Mouse (Mus musculus) forebrain, embryonic 12.5 days (tissue): ENCODE data around the gene Msmb. TPM values are rescaled to one million over a fixed set of nuclear protein-coding genes. Genes with fewer than 3 reads are reported as not detected.
"Not testable (repeated sequence)": the region's sequence is repeated elsewhere in the genome, so short reads cannot be mapped to it uniquely, and the experiment has no call there.

Source experiments
- ATAC-seq: fragments of 200-750 bp; cut with Nextera tagmentation; 2 replicates; pipeline ENCODE4 v1.8.0; 2017; ENCODE audit warnings: moderate TSS enrichment; ENCODE audit not compliant: low FRiP score
- H3K27ac ChIP-seq: fragments of 300-500 bp; sonication (generic); 2 replicates; pipeline ENCODE4 v1.5.1; 2016; ENCODE audit warnings: mild to moderate bottlenecking
- H3K27me3 ChIP-seq: fragments of 300-500 bp; sonication (generic); 2 replicates; pipeline ENCODE4 v1.6.1; 2016; ENCODE audit warnings: mild to moderate bottlenecking
- H3K36me3 ChIP-seq: fragments of 300-500 bp; sonication (generic); replicated peaks from 2 replicates; pipeline ENCODE4 v1.6.1; 2016; ENCODE audit warnings: mild to moderate bottlenecking
- H3K4me1 ChIP-seq: fragments of 300-500 bp; sonication (generic); 2 replicates; pipeline ENCODE4 v1.6.1; 2016
- H3K4me2 ChIP-seq: fragments of 300-500 bp; sonication (generic); 2 replicates; pipeline ENCODE4 v1.6.1; 2016; ENCODE audit warnings: mild to moderate bottlenecking, moderate library complexity
- H3K4me3 ChIP-seq: fragments of 300-500 bp; sonication (generic); replicated peaks from 2 replicates; pipeline ENCODE4 v1.5.1; 2016; ENCODE audit warnings: mild to moderate bottlenecking
- H3K9ac ChIP-seq: fragments of 300-500 bp; sonication (generic); 2 replicates; pipeline ENCODE4 v1.6.1; 2016; ENCODE audit warnings: mild to moderate bottlenecking
- H3K9me3 ChIP-seq: fragments of 300-500 bp; sonication (generic); 2 replicates; pipeline ENCODE4 v1.6.1; 2016
- WGBS: fragments of 180-500 bp; shearing (Covaris S2); methylation state at CpG from one replicate; pipeline ENCODE4 v1.1.7; 2016; 5-methylcytosine and 5-hydroxymethylcytosine counted together
- polyA plus RNA-seq: library from polyadenylated mRNA; unstranded; fragments of >200 nt; fragmentation: Nextera tagmentation; extraction: Ambion mirVana; gene quantifications from 2 replicates; pipeline ENCODE4 v1.2.1, GENCODE M21; 2016

Gene Msmb
- polyA plus RNA-seq, 1 experiment from 2014 or later = not detected

DNA sequence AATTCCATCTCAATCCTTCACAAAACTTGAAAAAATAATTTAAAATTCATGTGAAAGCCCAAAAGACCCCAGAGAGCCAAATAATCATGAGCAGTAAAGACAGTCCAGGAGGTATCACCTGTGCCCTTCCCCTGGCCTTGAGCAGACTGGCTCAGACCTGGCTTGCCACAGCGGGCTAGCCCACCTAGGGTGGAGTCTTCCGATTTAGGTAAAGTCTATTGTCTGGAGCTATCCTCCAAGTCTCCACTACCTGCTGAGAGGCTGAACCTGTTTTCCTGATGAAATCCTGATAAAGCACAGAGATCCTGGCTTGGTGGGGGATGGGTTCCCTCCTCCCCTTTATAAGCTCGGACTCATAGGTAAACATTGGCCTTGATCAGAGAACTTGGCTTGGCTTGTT lies 17.6 kb upstream of the Msmb start:
- H3K27me3 ChIP-seq = no peaks in the 10 kb centered on the region
- H3K27ac ChIP-seq = no peak overlapping the region
- H3K4me3 ChIP-seq = no peak overlapping the region
- WGBS = 54% methylated on average over 3 of the region's 3 CpGs
- no peak overlapping the region for H3K4me2 ChIP-seq
- no peaks in the 10 kb centered on the region for H3K36me3 ChIP-seq
- H3K9ac ChIP-seq = no peak overlapping the region
- no peak for ATAC-seq
- no peaks in the 10 kb centered on the region for H3K9me3 ChIP-seq
- no peaks in the 10 kb centered on the region for H3K4me1 ChIP-seq

DNA sequence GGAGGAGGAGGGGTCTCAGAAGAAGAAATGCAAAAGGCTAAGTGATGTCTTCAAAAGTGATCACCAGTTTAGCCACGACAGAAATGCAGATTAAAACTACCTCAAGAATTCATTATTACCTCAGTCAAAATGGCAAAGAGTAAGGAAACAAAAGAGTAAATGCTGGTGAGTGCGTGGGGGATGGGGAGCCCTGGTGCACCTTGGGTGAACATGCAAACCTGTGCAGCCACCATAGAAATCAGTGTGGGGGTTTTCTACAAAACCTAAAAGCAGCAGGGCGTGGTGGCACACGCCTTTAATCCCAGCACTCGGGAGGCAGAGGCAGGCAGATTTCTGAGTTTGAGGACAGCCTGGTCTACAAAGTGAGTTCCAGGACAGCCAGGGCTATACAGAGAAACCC lies 16.6 kb upstream of the Msmb start:
- ATAC-seq, H3K27me3 ChIP-seq, H3K4me2 ChIP-seq, H3K4me3 ChIP-seq, H3K4me1 ChIP-seq, H3K9ac ChIP-seq, H3K36me3 ChIP-seq, H3K27ac ChIP-seq, H3K9me3 ChIP-seq: not testable (repeated sequence)
- WGBS = 79% methylated on average over 5 of the region's 5 CpGs

DNA sequence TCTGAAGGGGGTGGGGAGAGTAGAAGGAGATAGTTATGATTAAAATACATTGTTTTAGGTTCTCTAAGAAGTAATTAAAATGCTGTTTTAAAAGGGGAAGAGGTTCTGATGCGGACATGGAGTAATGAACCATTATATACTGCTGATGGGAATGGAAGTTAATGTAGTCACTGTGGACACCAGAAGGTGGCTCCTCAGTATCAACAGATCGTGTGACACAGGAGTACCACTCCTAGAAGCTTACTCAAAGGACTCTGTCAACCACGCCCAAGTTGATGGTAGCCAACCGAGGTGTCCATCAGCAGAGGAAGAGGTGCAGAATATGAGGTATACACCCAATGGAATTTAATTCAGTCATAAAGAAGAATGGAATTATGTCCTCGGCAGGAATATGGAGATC lies 13.4 kb upstream of the Msmb start:
- Histone ChIP-seq H3K36me3 (no peaks in the 10 kb centered on the region), H3K27me3 (no peaks in the 10 kb centered on the region), H3K27ac (no peak overlapping the region), H3K4me1 (no peaks in the 10 kb centered on the region), H3K9ac (no peak overlapping the region), H3K4me3 (no peak overlapping the region), H3K4me2 (no peak overlapping the region), H3K9me3 (no peaks in the 10 kb centered on the region)
- WGBS = 81% methylated on average over 5 of the region's 5 CpGs
- ATAC-seq = no peak

DNA sequence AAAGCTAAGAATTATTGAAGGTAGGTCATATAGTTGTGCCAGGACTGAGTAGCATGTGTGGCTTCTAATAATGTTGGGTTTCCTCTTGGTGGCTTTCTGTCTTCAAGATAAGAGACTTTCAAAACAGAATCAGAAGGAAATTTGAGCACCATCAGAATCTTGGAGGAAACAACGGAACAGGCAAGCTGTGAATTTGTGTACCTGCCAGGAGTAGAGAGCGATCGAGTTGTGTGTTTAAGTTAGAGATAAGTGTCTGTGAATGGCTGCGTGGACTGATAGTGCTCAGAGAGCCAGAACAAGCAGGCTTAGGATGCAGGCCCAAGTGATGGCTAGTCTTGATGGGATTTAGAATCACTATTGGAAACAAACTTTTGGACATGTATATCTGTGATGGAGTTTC lies 10.0 kb upstream of the Msmb start:
- 90% methylated on average over 4 of the region's 4 CpGs for WGBS
- Histone ChIP-seq H3K36me3 (no peaks in the 10 kb centered on the region), H3K9me3 (no peaks in the 10 kb centered on the region), H3K9ac (no peak overlapping the region), H3K4me3 (no peak overlapping the region), H3K4me2 (no peak overlapping the region), H3K4me1 (no peaks in the 10 kb centered on the region), H3K27me3 (no peaks in the 10 kb centered on the region), H3K27ac (no peak overlapping the region)
- ATAC-seq = no peak

DNA sequence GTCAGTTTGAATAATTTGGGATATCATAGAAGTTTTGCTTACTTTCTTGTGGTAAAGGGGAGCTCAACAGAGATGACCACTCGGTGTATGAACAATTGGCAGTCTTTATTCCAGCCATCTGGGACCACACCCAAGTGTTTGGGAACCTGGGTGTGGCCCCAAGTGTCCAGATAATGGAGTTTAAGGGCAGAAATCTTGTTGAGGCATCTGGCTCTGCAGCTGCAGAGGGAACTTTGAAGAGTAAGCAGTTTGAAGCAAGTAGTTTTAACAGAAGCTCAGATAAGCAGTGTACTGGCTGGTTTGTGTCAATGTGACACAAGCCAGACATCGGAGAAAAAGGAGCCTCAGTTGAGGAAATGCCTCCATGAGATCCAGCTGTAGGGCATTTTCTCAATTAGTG lies 7.5 kb upstream of the Msmb start:
- H3K9me3 ChIP-seq = no peaks in the 10 kb centered on the region
- WGBS = 83% methylated on average over 2 of the region's 2 CpGs
- H3K4me1 ChIP-seq = no peaks in the 10 kb centered on the region
- no peak for ATAC-seq
- no peak overlapping the region for H3K9ac ChIP-seq
- no peak overlapping the region for H3K4me2 ChIP-seq
- H3K27ac ChIP-seq = no peak overlapping the region
- no peaks in the 10 kb centered on the region for H3K27me3 ChIP-seq
- no peak overlapping the region for H3K4me3 ChIP-seq
- H3K36me3 ChIP-seq = no peaks in the 10 kb centered on the region

DNA sequence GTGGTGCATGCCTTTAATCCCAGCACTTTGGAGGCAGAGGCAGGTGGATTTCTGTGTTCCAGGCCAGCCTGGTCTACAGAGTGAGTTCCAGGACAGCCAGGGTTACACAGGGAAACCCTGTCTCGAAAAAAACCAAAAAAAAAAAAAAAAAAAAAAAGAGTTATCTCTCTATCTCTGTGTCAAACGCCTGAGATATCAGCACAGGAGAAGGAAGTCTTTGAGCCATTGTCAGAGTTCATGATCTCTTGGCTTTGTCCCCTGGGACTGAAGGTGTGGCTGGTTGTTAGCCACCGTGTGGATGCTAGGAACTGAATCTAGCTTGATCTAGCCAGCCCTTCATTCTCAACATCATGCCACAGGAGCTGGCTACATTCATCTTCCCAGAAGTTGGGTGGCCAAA lies 5.4 kb upstream of the Msmb start:
- H3K9ac ChIP-seq, H3K27me3 ChIP-seq, H3K9me3 ChIP-seq, H3K4me1 ChIP-seq, H3K4me2 ChIP-seq, H3K27ac ChIP-seq, H3K4me3 ChIP-seq, H3K36me3 ChIP-seq, ATAC-seq: not testable (repeated sequence)
- WGBS = 85% methylated on average over 3 of the region's 3 CpGs

DNA sequence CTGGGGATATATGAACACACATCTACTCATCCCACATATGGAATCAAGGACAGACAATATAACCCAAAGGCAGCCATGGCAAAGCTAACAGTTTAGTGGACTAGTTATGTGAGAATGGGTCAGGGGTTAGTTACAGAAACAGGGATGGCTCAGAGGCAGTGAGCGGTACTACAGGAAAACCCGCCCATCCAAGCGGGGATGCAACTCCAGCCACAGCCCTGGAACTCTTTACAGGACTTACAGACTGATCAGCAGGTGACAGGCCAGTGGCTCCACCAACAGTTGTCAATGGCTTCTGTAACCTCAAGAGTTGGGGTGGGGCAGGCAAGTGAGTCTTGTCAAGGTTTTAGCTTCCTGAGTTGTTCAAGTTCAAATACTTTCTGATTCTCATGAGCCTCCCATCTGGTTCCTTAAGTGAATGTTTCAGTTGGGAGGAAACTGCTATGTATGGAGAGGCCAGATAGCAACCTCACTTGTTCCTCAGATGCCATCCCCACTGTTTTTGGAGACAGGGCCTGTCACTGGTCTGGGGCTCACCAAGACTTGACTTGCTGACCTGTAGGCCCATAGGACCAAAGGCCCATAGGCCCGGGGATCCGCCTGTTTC lies 1.4 kb upstream of the Msmb start:
- H3K9me3 ChIP-seq = no peaks in the 10 kb centered on the region
- no peak overlapping the region for H3K4me3 ChIP-seq
- no peaks in the 10 kb centered on the region for H3K36me3 ChIP-seq
- no peak overlapping the region for H3K9ac ChIP-seq
- H3K27me3 ChIP-seq = no peaks in the 10 kb centered on the region
- no peak for ATAC-seq
- H3K27ac ChIP-seq = no peak overlapping the region
- 68% methylated on average over 5 of the region's 5 CpGs for WGBS
- H3K4me1 ChIP-seq = no peaks in the 10 kb centered on the region
- no peak overlapping the region for H3K4me2 ChIP-seq

DNA sequence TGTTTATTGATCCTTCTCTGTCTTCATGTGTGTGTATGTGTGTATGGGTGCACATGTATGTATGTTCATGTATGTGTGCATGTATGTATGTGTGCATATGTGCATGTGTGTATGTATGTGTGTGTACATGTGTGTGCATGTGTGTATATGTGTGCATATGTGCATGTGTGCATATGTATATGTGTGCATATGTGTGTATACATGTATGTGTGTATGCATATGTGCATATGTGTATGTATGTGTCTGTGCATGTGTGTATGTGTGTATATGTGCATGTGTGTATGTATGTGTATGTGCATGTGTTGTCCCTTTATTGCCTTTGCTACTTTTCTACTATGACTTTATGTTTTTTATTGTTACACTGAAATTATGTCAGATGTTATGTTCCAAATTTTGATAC lies 2.9 kb downstream of the Msmb start:
- H3K4me3 ChIP-seq = no peak overlapping the region
- peaks cover 16% of the 10 kb centered on the region for H3K9me3 ChIP-seq
- ATAC-seq = no peak
- no peak overlapping the region for H3K27ac ChIP-seq
- no peak overlapping the region for H3K4me2 ChIP-seq
- no peaks in the 10 kb centered on the region for H3K4me1 ChIP-seq
- no peaks in the 10 kb centered on the region for H3K36me3 ChIP-seq
- no peaks in the 10 kb centered on the region for H3K27me3 ChIP-seq
- no peak overlapping the region for H3K9ac ChIP-seq

DNA sequence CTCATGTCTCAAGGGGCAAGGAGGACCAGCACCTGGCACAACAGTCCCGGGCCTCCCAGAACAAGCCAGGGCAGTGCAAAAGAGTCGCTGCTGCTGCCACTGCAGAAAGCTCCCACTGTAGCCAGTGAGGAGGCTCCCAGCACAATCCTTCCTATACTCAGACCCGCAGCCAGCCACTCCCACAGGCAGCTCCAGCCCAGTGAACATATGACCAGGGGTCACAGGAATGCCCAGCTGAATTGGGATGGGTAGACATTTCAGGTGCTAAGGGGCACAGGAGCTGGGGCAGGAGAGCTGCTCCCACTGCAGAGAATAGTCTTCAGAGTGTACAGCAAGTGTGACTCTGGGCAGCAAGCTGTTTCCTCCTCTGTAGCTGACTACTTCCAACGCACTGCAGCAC lies 3.6 kb downstream of the Msmb start:
- H3K4me3 ChIP-seq = no peak overlapping the region
- H3K4me2 ChIP-seq = no peak overlapping the region
- peaks cover 16% of the 10 kb centered on the region for H3K9me3 ChIP-seq
- H3K9ac ChIP-seq = no peak overlapping the region
- no peaks in the 10 kb centered on the region for H3K4me1 ChIP-seq
- WGBS = 80% methylated on average over 4 of the region's 4 CpGs
- no peaks in the 10 kb centered on the region for H3K27me3 ChIP-seq
- no peak for ATAC-seq
- no peaks in the 10 kb centered on the region for H3K36me3 ChIP-seq
- H3K27ac ChIP-seq = no peak overlapping the region

DNA sequence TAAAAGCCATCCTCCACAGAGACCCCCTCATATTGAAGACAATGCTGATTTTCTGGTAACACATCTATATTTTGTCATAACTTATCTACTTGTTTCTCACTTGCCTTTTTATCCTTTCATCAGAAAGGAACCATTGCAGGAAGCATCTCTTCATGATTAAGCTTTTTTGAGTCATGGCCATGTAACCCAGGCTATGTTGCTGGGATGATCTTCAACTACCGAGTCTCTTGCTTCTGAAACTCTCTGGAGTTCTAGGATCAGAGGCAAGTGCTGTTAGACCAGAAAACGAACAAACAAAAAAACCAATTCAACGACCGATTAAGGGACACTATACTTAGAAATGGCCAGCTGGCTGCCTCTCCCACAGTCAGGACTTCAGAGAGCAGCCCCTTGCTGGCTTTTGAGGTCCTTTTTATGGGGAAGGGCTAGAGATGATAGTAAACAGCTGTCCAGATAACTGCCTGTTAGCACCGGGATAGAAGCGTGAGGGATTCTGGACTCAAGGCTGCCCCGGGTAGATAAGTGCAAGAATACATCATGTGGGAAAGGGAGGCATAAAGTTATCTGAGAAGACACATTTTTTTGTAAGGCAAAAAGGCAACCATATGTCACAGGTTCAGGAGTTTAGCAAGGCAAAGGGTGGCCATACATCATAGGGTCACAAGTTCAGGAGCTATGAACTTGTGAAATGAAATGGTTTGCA lies 4.1 kb downstream of the Msmb start:
- Histone ChIP-seq H3K4me2 (no peak overlapping the region), H3K27ac (no peak overlapping the region), H3K27me3 (no peaks in the 10 kb centered on the region), H3K36me3 (no peaks in the 10 kb centered on the region), H3K9ac (no peak overlapping the region), H3K4me3 (no peak overlapping the region), H3K9me3 (peaks cover 16% of the 10 kb centered on the region), H3K4me1 (no peaks in the 10 kb centered on the region)
- ATAC-seq = no peak
- 90% methylated on average over 7 of the region's 7 CpGs for WGBS

DNA sequence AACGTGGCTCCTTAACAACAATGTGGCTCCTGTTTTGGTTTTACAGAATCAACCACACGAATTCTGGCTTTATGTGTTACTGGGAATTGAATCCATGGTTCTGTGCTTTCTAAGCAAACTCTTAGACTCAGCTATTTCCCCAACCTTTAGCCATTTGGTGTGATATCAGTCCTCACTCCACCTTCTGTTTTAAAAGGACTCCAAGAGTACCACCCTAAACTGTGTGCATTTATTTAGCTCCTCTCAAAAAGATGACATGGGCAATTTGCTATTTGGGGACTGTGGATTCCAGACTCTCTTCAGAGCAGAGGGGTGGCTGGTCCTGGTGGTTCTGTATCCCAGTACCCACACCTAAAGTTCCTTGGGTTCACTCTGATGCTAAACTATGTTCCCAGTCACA lies 4.8 kb downstream of the Msmb start:
- no peak for ATAC-seq
- Histone ChIP-seq H3K27ac (no peak overlapping the region), H3K4me3 (no peak overlapping the region), H3K9ac (no peak overlapping the region), H3K36me3 (no peaks in the 10 kb centered on the region), H3K27me3 (no peaks in the 10 kb centered on the region), H3K4me1 (no peaks in the 10 kb centered on the region), H3K9me3 (peaks cover 16% of the 10 kb centered on the region), H3K4me2 (no peak overlapping the region)
- WGBS = 69% methylated on average over 2 of the region's 2 CpGs

DNA sequence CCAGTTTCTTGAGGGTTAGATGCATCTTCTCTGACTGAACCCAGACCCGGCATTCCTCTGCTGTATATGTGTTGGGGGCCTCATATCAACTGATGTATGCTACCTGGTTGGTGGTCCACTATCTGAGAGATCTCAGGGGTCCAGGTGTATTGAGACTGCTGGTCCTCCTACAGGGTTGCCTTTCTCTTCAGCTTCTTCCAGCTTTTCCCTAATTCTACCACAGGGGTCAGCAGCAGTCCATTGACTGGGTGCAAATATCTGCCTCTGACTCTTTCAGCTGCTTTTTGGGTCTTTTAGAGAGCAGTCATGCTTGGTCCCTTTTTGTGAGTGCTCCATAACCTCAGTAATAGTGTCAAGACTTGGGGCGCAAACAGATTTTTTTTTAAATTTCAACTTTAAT lies 9.0 kb downstream of the Msmb start:
- Histone ChIP-seq H3K27ac (no peak overlapping the region), H3K9me3 (peaks cover 16% of the 10 kb centered on the region), H3K4me2 (no peak overlapping the region), H3K4me1 (no peaks in the 10 kb centered on the region), H3K36me3 (no peaks in the 10 kb centered on the region), H3K4me3 (no peak overlapping the region), H3K9ac (no peak overlapping the region), H3K27me3 (no peaks in the 10 kb centered on the region)
- no peak for ATAC-seq
- 95% methylated on average over 2 of the region's 2 CpGs for WGBS

DNA sequence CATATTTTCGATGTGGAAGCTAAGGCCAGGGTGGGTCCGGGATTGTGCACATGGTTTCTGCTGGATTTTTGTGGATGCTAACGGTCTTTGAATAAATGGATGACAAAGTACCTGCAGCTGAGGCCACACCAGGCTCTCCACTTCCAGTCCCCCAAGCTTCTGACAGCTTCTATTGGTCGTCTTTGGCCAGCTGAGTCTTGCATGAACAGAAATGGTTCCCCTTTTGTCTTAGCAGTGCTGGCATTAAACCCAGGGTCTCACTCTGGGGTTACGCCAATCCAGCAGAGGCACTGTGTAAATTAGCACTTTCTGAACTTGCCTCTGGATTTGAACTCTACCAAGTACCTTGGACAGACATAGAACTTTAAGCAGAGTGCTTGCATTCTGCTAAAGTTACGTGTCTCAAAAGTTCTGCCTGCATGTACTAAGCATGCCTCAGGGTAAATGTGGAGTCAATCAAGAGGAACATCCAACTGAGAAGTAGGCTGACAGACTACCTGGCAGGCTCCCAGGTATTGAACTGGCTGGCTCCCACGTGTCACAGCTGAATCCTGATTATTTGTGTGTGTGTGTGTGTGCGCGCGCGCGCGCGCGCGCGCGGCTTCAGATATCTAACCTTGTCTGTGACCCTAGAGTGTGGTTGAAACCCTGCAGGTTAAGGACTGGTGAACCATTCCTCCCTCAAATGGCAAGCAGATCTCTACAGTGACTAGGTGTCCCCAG lies 10.6 kb downstream of the Msmb start:
- H3K9ac ChIP-seq = no peak overlapping the region
- H3K27me3 ChIP-seq = no peaks in the 10 kb centered on the region
- no peak overlapping the region for H3K4me2 ChIP-seq
- no peaks in the 10 kb centered on the region for H3K4me1 ChIP-seq
- no peaks in the 10 kb centered on the region for H3K36me3 ChIP-seq
- H3K4me3 ChIP-seq = no peak overlapping the region
- peaks cover 8% of the 10 kb centered on the region for H3K9me3 ChIP-seq
- no peak overlapping the region for H3K27ac ChIP-seq
- ATAC-seq = no peak
- WGBS = 93% methylated on average over 18 of the region's 18 CpGs
